Mouse (Mus musculus) stomach, postnatal 0 days (tissue): Measurements from ENCODE around the gene Syngr2.

Source experiments
- CTCF ChIP-seq: IDR thresholded peaks from 2 replicates; pipeline ENCODE4 v1.5.1; 2016; ENCODE audit warnings: antibody characterized with exemption, low read depth, mild to moderate bottlenecking, moderate library complexity
- EP300 ChIP-seq: optimal IDR thresholded peaks from 2 replicates; pipeline ENCODE3; 2016; ENCODE audit warnings: antibody characterized with exemption

- TF ChIP-seq EP300 (peak; percentile 89), CTCF (peak; percentile 42; the same call in 1 of the 2 replicates)
These were observed 28.8 kb upstream of the Syngr2 start for GRCm38 (mm10) chr11:117780582-117781111.
